Mouse (Mus musculus) CD4-positive helper T cell, adult 2 months (primary cell): ENCODE measurements around the gene Hectd3.

Source experiments
- DNase-seq: peaks from one replicate; pipeline ENCODE4 v3.0.0-alpha.2; 2012; ENCODE audit warnings: low read depth, missing footprints, low spot score

The Hectd3 gene

DNA sequence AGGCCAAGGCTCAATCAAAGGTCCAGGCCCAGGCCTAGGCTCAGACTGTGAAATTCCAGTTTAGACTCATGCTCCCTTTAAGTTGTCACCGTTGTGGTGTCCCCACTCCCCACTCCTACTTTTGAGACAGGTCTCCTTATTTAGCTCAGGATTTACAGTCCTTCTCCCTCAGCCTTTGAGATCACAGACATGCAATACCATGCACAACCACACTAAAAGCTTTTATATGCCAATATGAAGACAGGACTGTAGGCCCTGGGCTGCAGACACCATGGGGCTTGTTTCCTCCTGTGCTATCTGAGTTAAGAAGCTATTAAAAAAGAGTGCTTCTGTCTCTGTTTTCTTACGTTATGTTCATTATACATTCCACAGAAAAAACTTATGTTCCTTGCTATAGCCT, 22.6 kb downstream of the Hectd3 start:
- peak; percentile 24 for DNase-seq

DNA sequence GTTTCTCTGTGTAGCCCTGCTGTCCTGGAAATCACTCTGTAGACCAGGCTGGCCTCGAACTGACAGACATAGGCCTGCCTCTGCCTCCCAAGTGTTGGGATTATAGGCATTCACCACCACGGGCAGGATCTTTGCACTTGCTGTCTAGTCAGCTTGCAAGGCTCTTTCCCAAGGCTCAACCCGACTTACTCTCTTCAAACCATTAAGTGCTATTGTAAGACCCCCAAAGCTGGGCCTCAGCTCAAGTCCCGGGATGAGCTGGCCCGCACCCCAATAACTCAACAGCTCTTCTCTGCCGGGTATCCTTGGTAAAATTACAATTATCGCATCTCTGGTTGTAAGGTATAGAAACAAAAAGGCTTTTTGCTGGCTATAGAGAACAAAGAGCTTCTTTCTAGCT, 23.2 kb downstream of the Hectd3 start:
- DNase-seq = no peak

DNA sequence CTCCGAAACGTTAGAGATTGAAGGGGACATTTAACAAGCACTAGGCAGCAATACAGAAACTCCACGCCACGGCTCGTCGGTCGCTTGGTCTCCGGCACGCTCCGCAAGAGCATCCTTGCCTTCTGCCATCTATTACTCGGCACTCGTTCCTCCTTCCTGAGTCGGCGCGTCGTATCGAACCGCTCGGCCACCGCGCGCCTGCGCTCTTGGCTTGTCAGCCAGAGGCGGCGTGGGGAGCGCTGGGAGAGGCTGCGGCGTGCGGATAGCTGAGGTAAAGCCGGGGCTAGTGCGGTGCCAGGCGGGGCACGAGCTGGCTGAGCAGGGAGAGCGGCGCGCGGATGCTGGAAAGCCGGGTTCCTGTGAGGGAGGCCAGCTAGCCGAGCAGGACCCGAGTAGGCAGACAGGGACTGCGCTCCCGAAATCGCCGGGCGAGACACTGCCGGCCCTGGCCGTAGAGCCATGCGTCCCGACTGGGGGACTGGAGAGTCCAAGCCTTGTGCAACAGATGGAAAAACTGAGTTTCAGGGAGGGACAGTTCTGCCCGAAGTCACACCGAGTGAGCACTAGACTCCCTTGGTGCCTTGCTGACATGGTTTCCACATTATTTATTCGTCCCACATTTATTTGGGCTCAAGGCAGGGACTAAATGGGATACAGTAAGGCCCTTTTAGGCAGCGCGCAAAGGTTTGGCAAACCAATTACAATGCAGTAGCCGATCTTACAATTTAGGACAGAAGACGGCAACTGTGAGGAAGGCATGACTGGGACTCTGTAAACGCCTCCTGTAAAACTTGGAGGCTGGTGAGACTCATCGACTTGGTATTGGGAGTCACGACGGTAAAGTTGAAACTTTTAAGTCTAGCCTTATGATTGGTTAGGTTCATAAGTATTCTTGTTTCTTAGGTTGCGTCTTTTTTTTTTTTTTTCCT, 24.4 kb downstream of the Hectd3 start, which contains the start of gene Eif2b3:
Eif2b3 (plus strand) TSS at position 197 of the 929 bp plus-strand sequence.
- peak; percentile 94 for DNase-seq

DNA sequence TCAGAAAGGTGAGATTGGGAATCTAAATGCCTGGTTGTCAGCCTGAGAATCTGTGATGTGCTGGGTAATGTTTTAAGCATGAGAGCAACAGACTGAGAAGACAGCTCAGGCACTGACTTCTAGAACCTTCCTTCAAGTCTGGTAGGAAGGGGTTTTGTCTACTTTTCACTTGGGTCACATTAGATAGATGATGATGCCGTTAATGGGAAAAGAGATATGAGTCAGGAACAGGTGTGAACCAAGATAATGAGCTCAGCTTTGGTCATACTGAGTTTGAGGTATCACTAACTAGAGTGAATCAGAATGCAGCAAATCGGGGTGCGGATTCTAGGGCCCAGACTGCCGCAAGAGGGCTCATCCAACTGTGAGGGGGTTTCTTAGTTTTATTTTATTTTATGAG, 28.4 kb downstream of the Hectd3 start:
- no peak for DNase-seq

DNA sequence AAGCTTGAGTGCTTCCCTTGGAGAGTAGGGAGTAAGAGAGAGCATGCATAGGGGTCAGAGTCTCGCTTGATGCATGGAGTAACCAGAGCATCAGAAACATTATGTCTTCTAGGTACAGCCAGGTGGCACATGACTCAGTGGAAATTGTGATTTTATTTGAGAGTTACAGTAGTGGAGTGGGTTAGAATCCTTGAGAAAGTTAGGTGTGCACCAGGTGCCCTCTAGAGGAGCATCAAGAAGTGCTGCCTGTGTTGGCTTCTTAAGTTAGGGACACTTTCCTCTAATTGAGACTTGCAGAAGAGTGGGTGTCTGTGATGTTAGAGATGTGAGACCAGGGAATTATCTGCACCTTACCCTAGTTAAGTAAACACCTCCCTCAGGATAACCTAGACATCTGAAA, 36.0 kb downstream of the Hectd3 start:
- DNase-seq = peak; percentile 39

DNA sequence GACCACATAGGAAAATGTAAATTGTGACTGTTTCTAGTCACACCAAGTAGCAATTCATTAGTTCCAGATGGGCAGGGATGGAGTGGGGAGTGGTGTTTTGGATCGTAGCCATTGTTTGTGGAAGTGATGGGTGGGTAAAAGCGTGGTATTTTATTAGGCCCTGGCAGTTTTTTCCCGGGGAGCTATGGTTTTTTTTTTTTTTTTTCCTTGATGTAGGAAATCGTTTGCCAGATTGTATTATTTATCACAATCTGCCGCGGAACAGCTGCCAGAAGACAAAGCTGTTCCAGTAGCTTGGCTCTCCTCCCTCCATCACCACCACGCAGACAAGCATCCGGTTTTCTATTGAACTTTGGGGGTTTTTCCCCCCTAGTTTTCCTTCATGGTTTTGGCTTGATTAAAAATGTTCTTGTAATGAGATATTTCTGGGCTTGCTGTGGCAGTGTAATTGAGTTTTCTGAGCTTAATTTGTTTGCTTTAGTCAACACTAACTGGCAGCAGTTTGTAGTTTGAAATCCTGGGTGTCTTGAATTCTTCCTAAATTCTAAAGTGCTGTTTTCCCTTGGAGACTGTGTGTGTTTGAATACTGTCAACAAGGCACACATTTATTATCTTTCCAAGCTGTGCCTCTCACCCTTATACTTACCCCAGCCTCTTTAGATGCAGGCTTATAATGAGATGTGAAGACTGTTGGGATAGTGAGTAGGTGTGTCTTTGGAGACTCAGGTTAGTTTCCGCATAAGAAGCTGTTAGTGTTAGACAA, 45.0 kb downstream of the Hectd3 start:
- no peak for DNase-seq

DNA sequence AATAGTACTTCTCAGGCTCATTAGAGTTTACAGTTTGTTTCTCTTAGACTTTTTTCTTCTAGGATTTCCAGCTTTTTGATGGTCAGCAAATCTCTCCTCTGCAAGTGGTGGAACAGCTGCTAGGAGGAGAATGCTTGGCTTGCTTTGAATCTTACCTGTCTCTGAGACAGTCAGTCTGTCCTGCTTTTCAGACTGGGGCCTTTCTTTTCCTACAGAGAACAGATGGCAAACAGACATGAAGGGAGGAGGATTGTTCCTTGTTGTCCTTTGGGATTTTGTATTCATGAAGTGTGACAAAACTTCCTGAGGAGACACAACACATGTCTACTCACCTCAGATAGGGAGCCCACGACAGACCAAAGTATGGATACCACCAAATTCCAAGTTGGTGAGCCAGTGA, 45.7 kb downstream of the Hectd3 start:
- DNase-seq = no peak

DNA sequence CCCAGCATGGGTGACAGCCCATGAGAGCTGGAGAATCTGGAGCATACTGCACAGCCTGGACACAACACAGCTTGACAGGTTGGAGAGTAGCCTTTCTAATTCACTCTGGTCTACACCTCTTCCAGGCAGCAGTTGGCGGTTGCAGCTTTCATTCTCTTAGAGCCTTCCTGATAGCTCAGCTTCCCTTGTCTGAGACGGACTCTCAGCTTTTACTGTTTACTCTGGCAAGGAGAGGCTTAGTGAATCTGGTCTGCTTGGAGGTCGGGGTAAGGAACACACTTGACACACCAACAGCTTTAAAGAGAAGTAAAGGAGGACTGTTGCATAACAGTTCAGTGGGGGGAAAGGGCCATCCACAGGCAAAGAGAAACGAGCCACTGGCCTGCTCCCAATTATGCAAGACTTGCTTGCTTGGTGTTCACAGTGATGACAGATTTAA, 46.2 kb downstream of the Hectd3 start:
- DNase-seq = no peak

DNA sequence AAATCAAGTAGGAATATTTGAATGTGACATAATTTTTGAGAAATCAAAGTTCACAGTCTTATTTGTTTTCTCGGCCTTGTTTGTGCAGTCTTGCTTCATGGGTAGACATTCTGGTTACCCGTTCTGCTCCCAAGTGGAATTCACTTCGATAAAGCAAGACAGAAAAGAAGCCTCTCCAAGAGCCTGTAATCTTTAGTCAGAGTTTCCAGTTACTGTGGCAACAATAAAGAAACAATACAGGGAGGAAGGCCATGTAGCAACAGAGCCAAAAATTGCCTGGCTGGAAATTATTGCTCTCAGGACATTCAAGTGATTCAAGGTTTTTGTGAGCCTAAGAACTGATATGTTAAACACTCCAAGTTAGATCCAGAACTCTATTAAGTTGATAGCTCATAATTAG, 53.7 kb downstream of the Hectd3 start:
- DNase-seq = no peak

DNA sequence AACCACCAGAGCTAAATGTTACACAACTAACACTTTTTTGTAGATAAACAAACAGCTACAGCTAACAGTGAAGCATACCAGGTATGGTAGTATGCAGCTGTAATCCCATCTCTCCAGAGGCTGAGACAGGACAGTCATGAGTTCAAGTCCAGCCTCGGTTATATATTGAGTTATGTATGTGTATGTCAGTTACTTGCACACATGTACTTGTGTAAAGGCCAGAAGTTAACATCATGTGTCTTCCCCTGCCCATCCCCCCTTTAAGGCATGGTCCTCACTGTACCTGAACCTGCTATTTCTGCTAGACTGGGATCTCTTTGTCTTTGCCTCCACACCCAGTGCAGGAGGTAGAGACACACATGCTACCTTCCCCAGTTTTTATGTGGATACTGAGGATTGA, 54.4 kb downstream of the Hectd3 start:
- no peak for DNase-seq

DNA sequence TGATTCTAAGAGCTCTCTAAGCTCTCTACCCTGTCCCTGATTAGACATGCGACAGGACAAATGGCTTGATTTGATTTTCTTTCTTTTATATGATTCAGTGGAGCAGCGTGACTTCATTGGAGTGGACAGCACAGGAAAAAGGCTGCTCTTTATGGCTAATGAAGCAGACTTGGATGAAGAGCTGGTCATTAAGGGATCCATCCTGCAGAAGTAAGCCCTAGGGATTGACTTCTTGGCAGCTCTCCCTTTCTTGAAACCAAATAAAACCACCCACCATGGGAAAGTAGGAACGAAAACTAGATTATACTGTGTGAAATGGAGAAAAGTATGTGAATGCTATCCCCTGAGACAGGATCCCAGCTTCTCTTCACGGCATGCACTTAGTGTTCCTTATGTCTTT, 57.5 kb downstream of the Hectd3 start:
- DNase-seq = no peak

DNA sequence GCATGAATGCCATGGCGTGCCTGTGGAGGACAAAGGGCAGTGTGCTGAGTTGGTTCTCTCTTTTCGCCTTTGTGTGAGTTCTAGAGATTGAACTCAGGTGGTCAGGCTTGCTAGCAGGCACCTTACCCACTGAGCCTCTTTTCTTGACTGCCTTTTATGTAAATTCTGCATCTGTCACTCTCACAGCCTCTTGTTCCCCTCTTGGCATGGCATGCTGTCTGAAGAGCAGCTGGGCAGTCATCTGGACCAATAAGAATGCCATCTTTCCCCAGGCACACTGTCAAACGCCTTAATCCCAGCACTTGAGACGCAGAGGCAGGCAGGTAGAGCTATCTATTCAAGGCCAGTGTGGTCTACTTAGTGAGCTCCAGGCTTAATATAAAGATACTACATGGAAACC, 58.8 kb downstream of the Hectd3 start:
- DNase-seq = no peak
